Mouse (Mus musculus) myocyte (in vitro differentiated cells): ENCODE measurements around the gene Atp8b3.

ENCODE experiments used
- E2F4 ChIP-seq: IDR thresholded peaks from one replicate; pipeline ENCODE4 v1.6.1; 2011; ENCODE audit warnings: mild to moderate bottlenecking, control low read depth, moderate library complexity; ENCODE audit not compliant: insufficient read depth
- MAX ChIP-seq: IDR thresholded peaks from one replicate; pipeline ENCODE4 v1.6.1; 2011; ENCODE audit warnings: low read depth, mild to moderate bottlenecking, control low read depth
- MYOG ChIP-seq, 3 experiments: IDR thresholded peaks; one replicate each; pipeline ENCODE4 v1.6.1; 2011; ENCODE audit warnings: control low read depth in 2 of 3, low read depth in 2 of 3, mild to moderate bottlenecking in 2 of 3; ENCODE audit not compliant: insufficient read length in 2 of 3, control insufficient read depth in 1 of 3, insufficient read depth in 1 of 3
- POLR2A ChIP-seq: IDR thresholded peaks from one replicate; pipeline ENCODE4 v1.6.1; 2011; ENCODE audit warnings: low read depth, mild to moderate bottlenecking, control low read depth, moderate library complexity; ENCODE audit not compliant: insufficient read length
- USF1 ChIP-seq: IDR thresholded peaks from one replicate; pipeline ENCODE4 v1.6.1; 2011; ENCODE audit warnings: low read depth, mild to moderate bottlenecking, control low read depth, moderate library complexity

DNA sequence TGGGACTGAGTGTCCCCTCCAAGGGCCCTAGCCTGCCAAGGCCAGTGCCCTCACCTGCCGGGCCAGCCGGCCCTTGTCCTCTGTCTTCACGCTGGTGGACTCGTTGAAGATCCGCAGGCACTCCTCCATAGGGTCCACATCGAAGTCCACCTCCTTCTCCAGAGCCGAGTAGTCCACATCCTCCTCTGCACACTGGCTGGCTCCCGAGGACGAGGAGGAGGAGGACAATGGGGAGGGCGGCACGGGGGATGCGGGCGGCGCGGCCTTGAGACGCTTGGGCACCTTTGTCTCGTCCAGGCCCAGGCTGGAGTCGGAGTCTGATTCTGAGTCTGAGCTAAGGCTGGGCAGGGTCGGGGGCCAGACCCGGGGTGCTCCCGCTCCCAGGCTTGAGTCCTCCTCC is 10.4 kb upstream of the Atp8b3 start:
- no peak for TF ChIP-seq USF1
- no peak for TF ChIP-seq POLR2A
- no peak for TF ChIP-seq MAX
- TF ChIP-seq E2F4, result no peak
- TF ChIP-seq MYOG (IDR thresholded peaks at IDR 0.05; ENCODE audit: control insufficient read depth in 1 of 3, insufficient read depth in 1 of 3, insufficient read length in 2 of 3, low read depth in 2 of 3), result no peak
